Mouse (Mus musculus) layer of hippocampus, adult 9-10 months (tissue): ENCODE data around the gene Nhlrc4.

ENCODE experiments used
- DNase-seq: peaks from one replicate; pipeline ENCODE4 v3.0.0; 2022; ENCODE audit warnings: low spot score

Nhlrc4 gene

GRCm38 (mm10) chr17:25944366-25945163 lies at the start of gene Nhlrc4, which contains the start of gene Pigq:
Gene Nhlrc4 (minus strand): TSS chr17:25944961.
Gene Pigq (minus strand): TSS chr17:25944936.
- DNase-seq: no peak

DNA sequence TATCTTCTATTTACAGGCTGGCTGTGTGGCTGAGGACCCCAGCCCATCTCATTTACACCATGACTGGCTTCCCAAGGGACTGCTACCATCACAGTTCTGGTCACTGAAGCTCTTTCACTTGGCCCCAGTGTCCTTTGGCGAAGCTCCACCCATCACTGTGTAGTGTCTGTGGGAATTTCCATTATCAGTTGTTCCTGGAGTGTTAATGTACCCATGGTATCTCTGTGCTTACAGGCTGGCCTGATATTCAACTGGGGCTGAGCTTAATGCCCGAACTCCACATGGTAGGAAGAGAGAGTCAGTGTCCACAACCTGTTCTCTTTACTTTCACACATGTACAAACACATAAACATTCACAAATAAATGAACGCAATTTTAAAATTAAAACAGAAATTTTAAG lies 48.7 kb upstream of the Nhlrc4 start:
- no peak for DNase-seq

DNA sequence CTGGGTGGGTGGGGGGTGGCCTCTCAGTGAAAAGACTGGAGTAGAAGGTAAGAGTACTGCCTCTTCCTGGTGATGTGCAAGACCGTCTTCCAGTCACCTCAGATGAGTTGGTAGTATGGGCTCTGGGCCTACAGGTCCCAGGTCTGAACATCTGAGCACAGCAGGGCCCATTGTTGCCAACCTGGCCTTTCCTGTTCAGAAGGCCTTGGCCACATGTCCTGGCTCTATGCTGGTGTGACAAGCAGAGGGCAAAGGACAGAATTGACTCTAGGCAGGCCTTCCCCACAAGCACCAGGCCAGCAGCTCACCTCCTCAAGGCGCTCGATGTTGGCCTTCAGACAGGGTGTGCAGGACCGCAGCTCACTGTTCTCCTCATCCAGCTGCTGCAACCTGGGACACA lies 47.5 kb upstream of the Nhlrc4 start:
- no peak for DNase-seq

DNA sequence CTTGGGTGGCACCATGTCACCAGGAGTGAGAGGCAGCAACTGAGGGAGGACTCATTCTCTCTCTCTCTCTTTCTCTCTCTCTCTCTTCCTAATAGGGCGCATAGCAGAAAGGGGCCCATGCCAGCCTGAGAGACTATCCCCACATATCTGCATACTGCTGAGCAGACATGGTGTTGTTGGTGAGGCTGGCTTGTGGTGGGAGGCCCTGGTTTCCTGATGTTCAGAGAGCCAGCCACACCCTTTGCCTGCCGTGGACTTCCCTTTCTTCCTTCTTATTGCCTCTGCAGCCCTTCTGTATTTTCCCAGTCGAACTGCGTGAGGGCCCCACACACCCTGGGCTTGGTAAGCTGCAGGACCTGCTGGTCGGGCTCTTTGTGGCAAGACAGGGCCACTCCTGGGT lies 45.6 kb upstream of the Nhlrc4 start:
- no peak for DNase-seq

GRCm38 (mm10) chr17:25985306-25986294 lies 40.8 kb upstream of the Nhlrc4 start, which contains the start of gene Capn15:
Gene Capn15 (minus strand): TSS chr17:25985796.
- peak; percentile 92 for DNase-seq

DNA sequence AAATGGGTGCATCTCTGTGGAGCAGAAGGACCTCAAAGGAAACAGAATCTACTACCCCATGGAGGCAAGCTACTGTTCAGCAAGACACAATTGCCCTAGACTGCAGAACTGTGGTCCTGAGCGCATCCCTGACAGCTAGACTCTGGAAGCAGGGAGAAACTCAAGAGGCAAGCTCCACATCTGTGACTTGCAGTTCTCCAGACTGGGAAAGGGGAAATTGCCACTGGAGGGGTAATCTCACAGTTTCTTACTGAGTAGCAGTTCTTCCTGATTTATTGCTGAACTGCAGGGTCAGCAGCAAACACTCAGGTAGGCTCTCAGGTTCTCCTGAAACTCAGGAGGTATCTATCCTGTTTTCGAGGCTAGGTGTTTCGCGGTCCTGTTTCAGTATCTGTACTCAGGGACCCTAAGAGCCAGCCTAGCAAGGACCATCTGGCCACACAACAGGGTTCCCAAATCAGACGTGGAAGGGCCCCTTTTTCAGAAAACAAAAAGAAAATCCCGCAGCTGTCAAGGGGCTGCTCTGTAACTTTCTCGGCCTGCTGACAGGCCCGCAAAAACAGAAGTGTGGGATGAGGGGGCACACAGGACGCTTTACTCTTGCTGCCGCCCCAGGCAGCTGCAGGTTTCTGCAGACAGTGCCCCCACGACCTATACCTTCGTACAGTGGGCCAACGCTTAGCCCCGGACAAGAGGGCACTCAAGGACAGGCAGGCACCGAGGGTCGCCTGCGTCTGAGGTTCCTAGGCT lies 40.0 kb upstream of the Nhlrc4 start:
- DNase-seq: no peak

- DNase-seq: no peak
These were observed 39.3 kb upstream of the Nhlrc4 start for GRCm38 (mm10) chr17:25984066-25984465.

GRCm38 (mm10) chr17:25982913-25983312 lies 38.2 kb upstream of the Nhlrc4 start:
- DNase-seq: no peak

DNA sequence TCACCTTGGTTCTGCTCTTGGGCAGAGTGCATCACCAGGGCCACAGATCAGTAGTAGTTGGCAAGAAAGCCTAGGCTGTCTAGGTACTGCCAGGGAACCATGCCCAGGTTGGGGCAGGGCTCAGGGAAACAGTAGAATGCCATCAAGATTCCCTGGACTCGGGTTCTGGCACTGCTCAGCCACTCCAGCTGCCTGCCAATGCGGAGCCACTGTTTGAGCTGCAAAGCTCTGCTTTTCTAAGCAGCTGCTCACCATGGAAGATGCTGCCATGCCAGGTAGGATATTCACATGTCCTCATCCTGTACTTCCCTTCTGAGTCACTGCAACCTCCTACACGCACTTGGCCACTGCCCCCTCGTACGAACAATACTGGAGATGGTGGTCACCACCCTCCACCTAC lies 36.1 kb upstream of the Nhlrc4 start:
- no peak for DNase-seq

GRCm38 (mm10) chr17:25979829-25980738 lies 35.3 kb upstream of the Nhlrc4 start:
- DNase-seq: no peak

- no peak for DNase-seq
These were observed 26.4 kb upstream of the Nhlrc4 start for GRCm38 (mm10) chr17:25970954-25971707.

GRCm38 (mm10) chr17:25970448-25970847 lies 25.7 kb upstream of the Nhlrc4 start:
- DNase-seq: no peak

GRCm38 (mm10) chr17:25968176-25968575 lies 23.4 kb upstream of the Nhlrc4 start:
- no peak for DNase-seq

DNA sequence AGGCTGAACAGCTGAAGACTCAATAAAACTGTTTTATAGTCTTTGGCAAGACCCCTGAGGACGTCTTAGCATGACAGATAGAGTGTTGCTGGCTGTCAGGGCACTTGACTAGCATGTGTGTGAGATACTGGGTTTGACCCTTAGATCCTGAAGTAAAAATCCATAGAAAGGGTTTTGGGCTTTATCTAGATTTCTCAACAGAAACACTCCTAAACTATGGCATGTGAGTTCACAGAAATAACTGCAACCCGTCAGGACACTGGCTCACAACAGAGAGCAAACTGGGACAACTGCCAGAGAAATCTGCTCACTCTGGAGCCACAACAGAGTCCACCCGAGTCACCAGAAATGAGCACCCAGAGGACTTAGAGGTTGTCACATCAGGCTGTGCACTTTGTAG lies 22.9 kb upstream of the Nhlrc4 start:
- DNase-seq: no peak

DNA sequence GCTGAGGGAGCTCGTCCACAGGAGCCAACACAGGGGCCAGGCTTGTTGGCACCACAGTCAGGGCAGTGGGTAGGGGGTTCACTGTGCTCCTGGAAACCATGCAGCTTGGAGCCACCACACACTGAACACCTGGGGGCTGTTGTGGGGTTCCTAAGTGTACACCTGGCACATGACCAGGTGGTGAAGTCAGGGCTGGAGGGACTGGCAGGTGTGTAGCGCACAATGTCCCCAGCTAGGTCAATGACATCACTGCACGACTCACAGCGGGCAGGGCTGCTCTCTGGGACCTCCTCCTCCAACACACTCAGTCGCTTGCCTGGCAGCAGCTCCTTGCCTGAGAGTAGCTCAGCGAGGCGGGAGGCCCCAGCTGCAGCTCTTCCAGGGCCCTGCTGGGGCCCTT lies 19.5 kb upstream of the Nhlrc4 start:
- no peak for DNase-seq

GRCm38 (mm10) chr17:25962413-25962905 lies 17.7 kb upstream of the Nhlrc4 start:
- DNase-seq: no peak

- DNase-seq: no peak
These were observed 16.8 kb upstream of the Nhlrc4 start for GRCm38 (mm10) chr17:25961566-25961965.

- DNase-seq: no peak
These were observed 15.1 kb upstream of the Nhlrc4 start for GRCm38 (mm10) chr17:25959630-25960467.
